Mouse (Mus musculus): Measurements from ENCODE around the gene Jph3.

DNA sequence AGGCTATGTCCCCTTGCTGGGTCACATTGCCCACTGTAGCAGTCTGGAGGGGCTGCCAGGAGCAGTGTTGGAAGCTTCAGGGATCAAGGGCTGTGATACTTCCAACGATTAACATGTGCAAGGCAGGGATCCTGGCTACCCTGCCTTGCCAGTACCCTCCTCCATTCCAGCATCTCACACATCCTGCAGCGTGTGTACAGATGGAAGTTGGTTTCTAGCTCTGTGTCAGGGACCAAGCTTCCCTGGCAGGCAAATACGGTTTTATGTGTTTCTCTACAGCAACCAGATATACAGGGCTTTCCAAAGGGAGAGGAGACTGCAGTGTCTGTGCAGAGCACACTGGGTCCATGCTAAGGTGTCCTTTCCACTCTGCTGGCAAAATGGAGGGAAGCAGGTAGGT, 24.2 kb upstream of the Jph3 start:
- TF ChIP-seq POLR2A (IDR thresholded peaks at IDR 0.05; ENCODE audit: insufficient read length, low read depth) (no peak), USF1 (IDR thresholded peaks at IDR 0.05; ENCODE audit: low read depth) (no peak)
